12 mouse cellular contexts compared by ENCODE assay signal in genomic region chr7:80743920-80744630, GRCm38 (mm10). TPM values are rescaled to one million over a fixed set of nuclear protein-coding genes. Genes with fewer than 3 reads are reported as not detected.
DNase-seq lines count a peak whose midpoint lies in the region; ATAC-seq and TF ChIP-seq lines count a peak whose summit lies in the region.
"Had no signal": no experiment of that assay in that cellular context is flagged by ENCODE, and none has a peak within 500 bp of the region (broad histone marks: within the 10 kb centered on the region; RNA-seq: fewer than 3 reads in every experiment).

No protein-coding gene starts in this region.

- DNase-seq in heart, adult 18-20 months: peak; percentile 29 to 43
- DNase-seq in heart, postnatal 4 days: no peak
- DNase-seq in lung, postnatal 4 days: no peak
- peak; percentile 37 for DNase-seq in stomach, postnatal 0 days (ENCODE audit: low spot score)
- DNase-seq in urinary bladder, postnatal 4 days (ENCODE audit: low spot score in 2 of 2): no peak
- DNase-seq: cerebellum, adult 8-10 months; gastrocnemius, postnatal 36 days had no signal

- H3K27me3 ChIP-seq in lung, embryonic 16.5 days (ENCODE audit: control insufficient read depth, insufficient read depth, low read depth, low read length): no peaks in the 10 kb centered on the region
- no peaks in the 10 kb centered on the region for H3K27me3 ChIP-seq in embryonic facial prominence, embryonic 13.5 days
- no peaks in the 10 kb centered on the region for H3K27me3 ChIP-seq in stomach, postnatal 0 days (ENCODE audit: control insufficient read depth, insufficient read depth, low read length)
- no peaks in the 10 kb centered on the region for H3K27me3 ChIP-seq in forebrain, embryonic 15.5 days
- H3K27me3 ChIP-seq: forebrain, embryonic 13.5 days; hindbrain, embryonic 15.5 days had no signal

- H3K4me1 ChIP-seq in lung, embryonic 16.5 days (replicated peaks; ENCODE audit: control insufficient read depth, insufficient read depth, low read length): peaks cover 15% of the 10 kb centered on the region
- H3K4me1 ChIP-seq in embryonic facial prominence, embryonic 13.5 days: peaks cover 32% of the 10 kb centered on the region
- peaks cover 7% of the 10 kb centered on the region for H3K4me1 ChIP-seq in stomach, postnatal 0 days (replicated peaks; ENCODE audit: control insufficient read depth, insufficient read depth)
- peaks cover 25% of the 10 kb centered on the region for H3K4me1 ChIP-seq in forebrain, embryonic 15.5 days

- H3K9me3 ChIP-seq in lung, embryonic 16.5 days (ENCODE audit: control insufficient read depth, low read length): no peaks in the 10 kb centered on the region
- H3K9me3 ChIP-seq in embryonic facial prominence, embryonic 13.5 days: no peaks in the 10 kb centered on the region
- no peaks in the 10 kb centered on the region for H3K9me3 ChIP-seq in stomach, postnatal 0 days (ENCODE audit: control insufficient read depth, low read length)
- H3K9me3 ChIP-seq in forebrain, embryonic 15.5 days: no peaks in the 10 kb centered on the region
- H3K9me3 ChIP-seq: forebrain, embryonic 13.5 days; hindbrain, embryonic 15.5 days had no signal

- H3K9ac ChIP-seq in lung, embryonic 16.5 days (ENCODE audit: low read length): no peak overlapping the region
- H3K9ac ChIP-seq in embryonic facial prominence, embryonic 13.5 days: no peak overlapping the region; the same call in 1 of the 2 replicates
- H3K9ac ChIP-seq in stomach, postnatal 0 days (ENCODE audit: low read length): no peak overlapping the region
- H3K9ac ChIP-seq in forebrain, embryonic 15.5 days (replicated peaks): no peak overlapping the region
- H3K9ac ChIP-seq: forebrain, embryonic 13.5 days; hindbrain, embryonic 15.5 days had no signal

- no peak for TF ChIP-seq CTCF in stomach, postnatal 0 days (IDR thresholded peaks at IDR 0.05; ENCODE audit: low read depth)

- TF ChIP-seq EP300 in stomach, postnatal 0 days (optimal IDR thresholded peaks at IDR 0.05): no peak

- H3K4me3 ChIP-seq in lung, embryonic 16.5 days (ENCODE audit: low read length): no peak overlapping the region
- no peak overlapping the region for H3K4me3 ChIP-seq in embryonic facial prominence, embryonic 13.5 days
- H3K4me3 ChIP-seq in stomach, postnatal 0 days (ENCODE audit: low read depth, low read length): no peak overlapping the region
- no peak overlapping the region for H3K4me3 ChIP-seq in forebrain, embryonic 15.5 days
- H3K4me3 ChIP-seq: forebrain, embryonic 13.5 days; hindbrain, embryonic 15.5 days had no signal

- H3K4me2 ChIP-seq in lung, embryonic 16.5 days (ENCODE audit: low read depth, low read length): no peak overlapping the region
- H3K4me2 ChIP-seq in embryonic facial prominence, embryonic 13.5 days: no peak overlapping the region
- H3K4me2 ChIP-seq in stomach, postnatal 0 days (replicated peaks; ENCODE audit: low read depth): no peak overlapping the region
- no peak overlapping the region for H3K4me2 ChIP-seq in forebrain, embryonic 15.5 days (replicated peaks)
- H3K4me2 ChIP-seq: forebrain, embryonic 13.5 days; hindbrain, embryonic 15.5 days had no signal

- H3K27ac ChIP-seq in lung, embryonic 16.5 days (ENCODE audit: low read length): peak overlapping the region; percentile 31; the same call in 1 of the 2 replicates
- peak overlapping the region; percentile 14; the same call in 1 of the 2 replicates for H3K27ac ChIP-seq in embryonic facial prominence, embryonic 13.5 days
- H3K27ac ChIP-seq in stomach, postnatal 0 days (replicated peaks): peak overlapping the region; percentile 45; the same call in 1 of the 2 replicates
- no peak overlapping the region for H3K27ac ChIP-seq in forebrain, embryonic 15.5 days (replicated peaks)
- H3K27ac ChIP-seq: forebrain, embryonic 13.5 days; hindbrain, embryonic 15.5 days had no signal

- ATAC-seq in lung, embryonic 16.5 days (ENCODE audit: low read depth): peak; percentile 54; the same call in 1 of the 2 replicates
- no peak for ATAC-seq in embryonic facial prominence, embryonic 13.5 days (ENCODE audit: insufficient number of reproducible peaks, insufficient read depth, low FRiP score, low TSS enrichment, low read depth)
- ATAC-seq in stomach, postnatal 0 days (ENCODE audit: low FRiP score, low TSS enrichment): peak; percentile 52
- ATAC-seq in forebrain, embryonic 15.5 days (replicated peaks): no peak
- ATAC-seq: forebrain, embryonic 13.5 days had no signal

- 36% methylated on average over 9 of the region's 9 CpGs for WGBS in lung, embryonic 16.5 days
- WGBS in embryonic facial prominence, embryonic 13.5 days: 61% methylated on average over 9 of the region's 9 CpGs
- 22% methylated on average over 9 of the region's 9 CpGs for WGBS in stomach, postnatal 0 days
- WGBS in forebrain, embryonic 15.5 days: 74% methylated on average over 9 of the region's 9 CpGs

- H3K36me3 ChIP-seq in lung, embryonic 16.5 days (ENCODE audit: control insufficient read depth, insufficient read depth, low read length): peaks cover 44% of the 10 kb centered on the region
- H3K36me3 ChIP-seq in embryonic facial prominence, embryonic 13.5 days: peaks cover 57% of the 10 kb centered on the region
- peaks cover 46% of the 10 kb centered on the region for H3K36me3 ChIP-seq in stomach, postnatal 0 days (ENCODE audit: control insufficient read depth, insufficient read depth, low read length)
- H3K36me3 ChIP-seq in forebrain, embryonic 15.5 days: peaks cover 44% of the 10 kb centered on the region

RNA-seq across cellular contexts. Expression of gene Crtc3, which starts 55.4 kb away (rescaled TPM):
- 10 to 100 TPM; 10.3 to 11.8 TPM for total RNA-seq in heart, adult 18-20 months (2021)
- total RNA-seq in heart, postnatal 4 days (2021): 10 to 100 TPM; 19.5 to 20.3 TPM
- 18.6 and 20.8 TPM in 2 replicates for polyA plus RNA-seq in lung, embryonic 16.5 days (2015; fragmentation: Nextera tagmentation; extraction: Ambion mirVana)
- polyA plus RNA-seq in embryonic facial prominence, embryonic 13.5 days (2015; fragmentation: Nextera tagmentation; extraction: Ambion mirVana): 26.2 and 27.6 TPM in 2 replicates
- polyA plus RNA-seq in stomach, postnatal 0 days (2015; fragmentation: Nextera tagmentation; extraction: Ambion mirVana): 8.8 and 10.1 TPM in 2 replicates
- polyA plus RNA-seq in forebrain, embryonic 15.5 days (2015; fragmentation: Nextera tagmentation; extraction: Ambion mirVana): 17.0 and 20.9 TPM in 2 replicates

Comparison
In these comparisons a context has a peak if more than half of its experiments do, and no peak if none do; other contexts are left out.
1. DNase-seq: peak in heart, adult 18-20 months (2 of 2) and stomach, postnatal 0 days (single experiment); none in heart, postnatal 4 days (single experiment), lung, postnatal 4 days (0 of 2) and urinary bladder, postnatal 4 days (0 of 2).
2. ATAC-seq: peak in lung, embryonic 16.5 days (single experiment) and stomach, postnatal 0 days (single experiment); none in embryonic facial prominence, embryonic 13.5 days (single experiment) and forebrain, embryonic 15.5 days (single experiment).